Mouse (Mus musculus) olfactory bulb, adult 2 months (tissue): ENCODE data around the gene Heatr5b.

Source experiments
- CTCF ChIP-seq: fragments of 200-500 bp; IDR thresholded peaks from 2 replicates; pipeline ENCODE4 v1.5.1; 2012; ENCODE audit warnings: low read depth, mild to moderate bottlenecking, low read length, moderate library complexity; ENCODE audit not compliant: insufficient read depth
- POLR2A ChIP-seq: fragments of 200-500 bp; IDR thresholded peaks from 2 replicates; pipeline ENCODE4 v1.6.1; 2012; ENCODE audit warnings: mild to moderate bottlenecking, low read depth, low read length, moderate library complexity; ENCODE audit not compliant: insufficient read depth

GRCm38 (mm10) chr17:78710258-78710657 lies 124.9 kb downstream of the Heatr5b start:
- TF ChIP-seq CTCF (no peak), POLR2A (no peak)
